Mouse (Mus musculus): Measurements from ENCODE around the gene Arhgef19. TPM values are rescaled to one million over a fixed set of nuclear protein-coding genes. Genes with fewer than 3 reads are reported as not detected.

Arhgef19 gene
- total RNA-seq, 2 experiments from 2014 or later = 20.7 TPM

- no peak for DNase-seq
- intact Hi-C loops (cut with DNase I) = no loop called here
These were observed 42.3 kb downstream of the Arhgef19 start for GRCm38 (mm10) chr4:141281578-141281977.

- no peak for DNase-seq
- intact Hi-C loops (cut with DNase I) = no loop called here
These were observed 42.8 kb downstream of the Arhgef19 start for GRCm38 (mm10) chr4:141282087-141282486.

DNA sequence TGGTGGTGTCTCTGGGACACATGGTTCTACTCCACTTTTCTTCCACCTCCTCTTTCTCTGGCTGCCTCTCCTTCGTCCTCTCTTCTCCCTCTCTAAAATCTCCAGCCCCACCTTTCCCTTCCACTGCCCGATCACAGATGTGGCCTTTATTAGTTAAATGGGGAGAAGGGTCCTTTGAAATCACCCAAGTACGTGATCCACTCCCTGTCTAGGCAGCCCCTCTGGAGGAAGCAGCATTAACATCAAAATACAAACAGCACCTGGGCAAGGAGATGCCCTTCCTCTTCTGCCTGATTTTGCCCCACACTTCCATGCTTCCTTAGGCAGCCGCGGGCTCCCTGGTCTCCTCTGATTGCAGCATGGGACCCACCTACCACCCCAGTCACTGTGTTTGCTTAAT lies 43.3 kb downstream of the Arhgef19 start:
- intact Hi-C loops (cut with DNase I) = no loop called here
- DNase-seq = no peak

DNA sequence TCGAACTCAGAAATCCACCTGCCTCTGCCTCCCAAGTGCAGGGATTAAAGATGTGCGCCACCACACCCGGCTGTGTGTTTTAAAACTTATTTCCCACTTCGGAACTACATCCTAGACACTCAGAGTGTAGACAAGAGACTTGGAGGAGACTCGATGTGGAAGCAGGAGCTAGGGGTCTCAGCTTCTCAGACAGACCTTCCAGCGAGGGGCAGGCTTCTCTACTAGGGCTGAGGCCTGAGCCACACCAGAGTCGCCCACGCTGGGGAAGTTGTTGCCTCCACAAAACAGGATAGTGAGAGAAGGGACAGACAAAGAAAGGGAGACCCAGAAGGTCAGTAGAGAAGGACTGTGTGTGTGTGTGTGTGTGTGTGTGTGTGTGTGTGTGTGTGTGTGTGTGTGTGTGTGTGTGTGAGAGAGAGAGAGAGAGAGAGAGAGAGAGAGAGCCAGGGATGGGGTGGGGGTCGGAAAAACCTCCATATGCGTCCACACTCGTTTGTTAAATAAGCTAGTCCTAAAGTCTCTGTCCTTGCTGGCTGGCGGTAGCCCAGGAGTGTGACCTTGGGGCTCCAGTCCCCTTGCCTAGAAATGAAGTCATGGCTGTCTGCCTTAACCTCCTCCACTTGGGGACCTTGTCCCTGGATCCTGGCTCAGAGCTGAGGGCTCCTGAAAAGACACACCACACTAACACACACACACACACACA lies 44.0 kb downstream of the Arhgef19 start:
- DNase-seq = no peak
- intact Hi-C loops (cut with DNase I) = no loop called here

DNA sequence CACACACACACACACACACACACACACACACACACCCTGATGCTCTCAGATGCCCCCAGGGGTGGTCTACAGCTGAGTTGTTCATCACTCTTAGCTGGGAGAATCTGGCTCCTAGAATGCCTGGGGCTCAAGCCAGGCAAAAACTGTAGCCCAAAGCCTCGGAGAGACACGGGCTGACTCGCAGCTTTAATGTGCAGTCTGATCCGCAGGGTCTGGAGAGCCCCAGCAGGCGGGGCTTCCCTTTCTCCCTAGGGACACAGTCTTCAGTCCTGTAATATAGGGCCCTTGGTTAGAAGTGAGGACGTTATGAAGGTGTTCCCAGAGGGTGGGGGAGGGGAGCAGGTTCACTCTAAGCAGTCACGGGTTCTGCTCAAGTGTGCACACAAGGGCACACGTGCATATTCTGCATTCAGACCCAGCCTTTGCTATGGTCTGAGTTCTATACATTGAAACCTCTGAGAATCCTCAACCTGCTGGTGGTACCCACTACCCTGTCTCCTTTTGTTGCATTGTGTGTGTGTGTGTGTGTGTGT lies 44.6 kb downstream of the Arhgef19 start:
- intact Hi-C loops (cut with DNase I) = no loop called here
- peak in 1 of 2 experiments; percentile 42 for DNase-seq

GRCm38 (mm10) chr4:141284486-141284885 lies 45.2 kb downstream of the Arhgef19 start:
- intact Hi-C loops (cut with DNase I) = no loop called here

DNA sequence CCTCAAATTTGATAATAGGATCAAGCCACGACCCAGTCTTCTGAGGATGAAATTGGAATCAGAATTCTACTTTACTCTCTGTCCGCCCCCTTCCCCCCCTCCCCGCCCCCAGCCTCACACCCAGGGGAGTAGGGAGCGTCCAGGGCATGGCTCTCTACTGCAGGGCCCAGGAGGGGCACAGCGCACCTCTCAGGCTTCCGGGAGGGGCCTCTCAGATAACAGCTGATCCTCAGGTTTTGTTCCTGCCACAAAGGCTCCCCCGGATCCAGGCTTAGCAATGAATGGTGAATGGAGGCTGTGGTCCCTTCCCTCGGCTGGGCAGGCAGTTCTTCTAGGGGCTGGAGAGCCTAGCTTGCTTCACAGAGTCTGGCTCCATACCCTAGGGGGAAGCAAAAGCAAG lies 45.8 kb downstream of the Arhgef19 start:
- intact Hi-C loops (cut with DNase I) = no loop called here
- no peak for DNase-seq

More at GRCm38 (mm10) chr4:141284486-141284885, 45.2 kb downstream of the Arhgef19 start:
- DNase-seq = no peak

- no peak for DNase-seq
- intact Hi-C loops (cut with DNase I) = no loop called here
These were observed 47.7 kb downstream of the Arhgef19 start for GRCm38 (mm10) chr4:141286860-141287517.

DNA sequence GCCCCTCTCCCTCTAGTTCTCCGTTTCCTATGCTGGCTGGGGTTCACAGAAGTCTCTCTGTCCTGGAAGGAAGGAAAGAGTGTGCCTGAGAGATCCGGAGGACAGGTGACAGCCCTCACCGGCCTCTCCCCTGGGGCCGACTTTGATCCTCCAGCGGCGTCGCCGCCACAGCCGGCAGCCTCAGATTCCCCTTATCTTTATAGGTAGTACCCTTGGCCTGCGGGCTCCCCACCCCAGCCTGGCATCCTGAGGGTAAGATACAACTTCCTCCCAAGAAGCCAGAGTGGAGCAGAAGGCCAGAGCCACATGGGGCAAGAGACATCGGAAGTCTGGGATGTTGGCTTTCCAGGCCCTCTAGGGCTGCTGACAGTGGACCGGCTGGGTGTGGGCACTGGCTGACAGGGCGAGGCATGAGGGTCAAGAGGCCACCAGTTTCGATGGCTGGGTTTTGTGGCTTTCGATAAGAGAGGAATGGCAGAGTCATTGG lies 48.3 kb downstream of the Arhgef19 start:
- DNase-seq = no peak
- intact Hi-C loops (cut with DNase I) = no loop called here

DNA sequence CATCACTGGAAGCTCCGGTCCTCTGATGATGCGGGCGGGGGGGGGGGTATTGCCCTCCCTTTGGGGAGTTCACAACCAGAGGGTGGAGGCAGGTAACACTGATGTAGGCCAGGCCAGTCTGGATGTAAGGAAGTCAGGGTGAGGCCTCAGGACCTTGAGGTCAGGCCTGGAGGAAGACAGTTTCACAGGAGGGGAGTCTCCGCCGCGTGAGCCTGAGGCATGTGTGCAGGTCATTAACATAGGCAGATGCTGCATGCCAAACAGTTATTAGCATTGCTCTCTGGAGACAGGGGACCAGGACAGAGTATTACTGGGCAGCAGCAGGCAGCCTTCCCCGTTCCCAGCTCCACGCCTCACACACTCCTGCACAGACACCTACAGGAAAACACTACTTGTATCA lies 48.9 kb downstream of the Arhgef19 start:
- DNase-seq = no peak
- intact Hi-C loops (cut with DNase I) = no loop called here

DNA sequence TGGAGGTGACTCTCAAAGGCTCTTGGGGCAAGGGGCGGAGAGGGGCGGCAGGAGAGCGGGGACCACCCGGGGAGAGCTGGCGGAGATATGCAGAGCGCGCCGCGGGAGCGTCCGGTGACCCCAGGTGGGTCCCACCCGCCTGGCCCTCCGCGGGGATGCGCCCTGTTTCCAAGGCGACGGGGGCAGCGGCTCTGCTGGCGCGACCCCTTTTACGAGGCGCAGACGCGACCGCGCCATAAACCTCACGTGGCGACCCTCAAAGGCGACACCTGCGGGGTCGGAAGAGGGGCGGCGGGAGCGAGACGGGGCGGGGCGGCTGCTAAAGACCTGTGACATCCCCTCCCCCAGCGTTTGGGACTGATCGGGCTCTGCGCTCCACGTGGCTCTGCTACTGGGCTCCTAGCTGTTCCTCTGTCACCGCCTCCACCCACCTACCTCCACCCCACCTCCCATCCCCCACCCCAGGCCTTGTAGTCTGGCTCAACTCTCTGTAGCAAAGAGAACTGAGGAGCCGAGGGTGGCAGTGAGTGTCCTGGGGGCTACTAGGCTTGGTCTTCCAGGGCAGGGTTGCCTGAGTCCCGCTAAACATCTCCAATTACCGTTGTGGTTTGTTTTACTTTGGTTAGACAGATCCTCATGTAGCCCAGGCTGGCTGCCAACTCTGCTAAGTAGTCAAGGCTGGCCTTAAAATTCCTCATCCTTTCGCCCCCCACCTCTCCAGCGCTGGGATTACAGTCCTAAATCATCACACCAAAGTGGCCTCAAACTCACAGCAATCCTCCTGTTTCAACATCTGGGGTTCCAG lies 52.5 kb downstream of the Arhgef19 start:
- intact Hi-C loops (cut with DNase I) = no loop called here
- no peak for DNase-seq

GRCm38 (mm10) chr4:141295774-141296186 lies 56.5 kb downstream of the Arhgef19 start:
- no peak for DNase-seq

GRCm38 (mm10) chr4:141297934-141298333 lies 58.6 kb downstream of the Arhgef19 start:
- DNase-seq = no peak

More at GRCm38 (mm10) chr4:141295774-141296186, 56.5 kb downstream of the Arhgef19 start:
- intact Hi-C loops (cut with DNase I) = no loop called here

GRCm38 (mm10) chr4:141299356-141299755 lies 60.1 kb downstream of the Arhgef19 start:
- intact Hi-C loops (cut with DNase I) = no loop called here
- no peak for DNase-seq

More at GRCm38 (mm10) chr4:141297934-141298333, 58.6 kb downstream of the Arhgef19 start:
- intact Hi-C loops (cut with DNase I) = no loop called here

DNA sequence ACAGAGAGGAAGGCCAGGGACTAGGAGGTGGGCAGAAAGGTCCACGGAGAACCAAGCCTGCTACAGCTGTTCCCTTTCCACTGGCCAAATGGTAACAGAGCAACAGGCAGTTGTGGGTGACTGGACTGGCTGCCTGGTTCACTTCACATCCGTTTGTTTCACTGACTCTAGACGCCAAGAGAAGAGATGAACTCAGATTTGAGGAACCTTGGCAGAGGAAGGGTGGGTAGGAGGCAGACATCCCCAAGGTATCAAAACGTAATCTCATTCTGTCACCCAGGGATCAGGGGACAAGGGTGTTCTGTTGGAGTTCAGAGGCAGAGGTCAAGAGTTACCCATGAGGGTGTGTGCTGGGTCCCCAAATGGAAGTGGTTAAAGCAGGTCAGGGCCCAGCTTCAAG lies 60.9 kb downstream of the Arhgef19 start:
- intact Hi-C loops (cut with DNase I) = no loop called here
- no peak for DNase-seq

DNA sequence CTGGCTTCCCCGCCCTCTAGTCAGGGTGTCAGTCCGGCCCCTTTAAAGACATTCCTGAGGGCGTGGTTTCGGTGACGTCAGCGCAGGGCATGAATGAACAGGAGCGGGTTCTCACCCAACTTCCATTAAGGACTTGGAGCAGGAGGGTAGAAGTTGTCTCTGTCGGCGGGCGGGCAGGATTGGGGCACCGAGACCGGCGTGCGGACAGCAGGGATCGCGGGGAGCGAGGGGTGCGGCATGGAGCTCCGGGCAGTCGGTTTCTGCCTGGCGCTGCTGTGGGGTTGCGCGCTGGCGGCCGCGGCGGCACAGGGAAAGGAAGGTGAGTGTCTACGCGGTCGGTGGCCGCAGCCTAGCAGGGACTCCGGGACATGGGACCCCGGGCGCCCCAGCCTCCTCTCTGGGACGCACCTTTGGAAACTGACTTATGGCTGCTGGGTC lies 61.8 kb downstream of the Arhgef19 start, which contains the start of gene Epha2:
Epha2 (plus strand) TSS at position 125 of the 438 bp plus-strand sequence.
- DNase-seq = peak; percentile 87 to 91
- intact Hi-C loops (cut with DNase I) = loop anchor here (1.0 kb wide), 1 partner anchor 23 kb away; no protein-coding TSS in a partner anchor

- intact Hi-C loops (cut with DNase I) = loop anchor here (1.0 kb wide), 1 partner anchor 24 kb away; no protein-coding TSS in a partner anchor
- DNase-seq = peak in 1 of 2 experiments; percentile 35
These were observed 62.5 kb downstream of the Arhgef19 start for GRCm38 (mm10) chr4:141301591-141302427.

- DNase-seq = no peak
- intact Hi-C loops (cut with DNase I) = no loop called here
These were observed 63.4 kb downstream of the Arhgef19 start for GRCm38 (mm10) chr4:141302428-141303401.

Data from heart, postnatal 14 days (tissue).